In the genomic region with DNA sequence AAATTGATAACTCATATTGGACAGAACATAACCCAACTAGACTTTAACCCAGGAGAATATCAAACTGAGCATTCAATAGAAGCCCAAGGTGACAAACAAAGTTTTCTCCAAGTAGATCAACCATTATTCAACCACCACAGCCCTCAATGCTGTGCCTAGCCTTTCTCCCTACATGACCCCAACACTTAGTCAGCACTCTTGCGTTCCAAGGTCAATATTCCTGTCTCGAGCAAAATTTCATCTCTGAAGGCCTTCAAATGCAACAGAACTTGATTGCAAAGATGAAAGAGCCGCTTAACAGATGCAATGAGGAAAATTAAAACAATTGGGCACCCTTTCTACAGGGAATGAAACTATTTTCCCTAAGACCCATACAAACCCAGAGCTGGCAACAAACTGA, we compare ENCODE assay signal across 14 mouse cellular contexts.
"Had no signal": no experiment of that assay in that cellular context is flagged by ENCODE, and none has a peak within 500 bp of the region (broad histone marks: within the 10 kb centered on the region; RNA-seq: fewer than 3 reads in every experiment).

No protein-coding gene starts in this region.

- DNase-seq: gastrocnemius, postnatal 14 days; gastrocnemius, postnatal 36 days; heart, adult 11 months; heart, adult 2 months; heart, postnatal 14 days; heart, postnatal 36 days; kidney, adult 11 months; kidney, adult 2 months; kidney, adult 9 months; kidney, postnatal 14 days; kidney, postnatal 36 days; layer of hippocampus, adult 9-11 months; layer of hippocampus, postnatal 36 days; left cerebral cortex, postnatal 4 days had no signal
